In genomic region chr1:172105101-172105500, GRCm38 (mm10) we compare ENCODE assay signal across 24 mouse cellular contexts. TPM values are rescaled to one million over a fixed set of nuclear protein-coding genes. Genes with fewer than 3 reads are reported as not detected.
DNase-seq lines count a peak whose midpoint lies in the region; ATAC-seq and TF ChIP-seq lines count a peak whose summit lies in the region.
"Had no signal": no experiment of that assay in that cellular context is flagged by ENCODE, and none has a peak within 500 bp of the region (broad histone marks: within the 10 kb centered on the region; RNA-seq: fewer than 3 reads in every experiment).

No protein-coding gene starts in this region.

- no peak overlapping the region for H3K4me2 ChIP-seq in forebrain, embryonic 14.5 days (ENCODE audit: low read length)
- no peak overlapping the region for H3K4me2 ChIP-seq in forebrain, embryonic 15.5 days (replicated peaks)
- no peak overlapping the region for H3K4me2 ChIP-seq in intestine, embryonic 16.5 days (ENCODE audit: low read depth, low read length)
- no peak overlapping the region for H3K4me2 ChIP-seq in intestine, embryonic 15.5 days (replicated peaks)
- H3K4me2 ChIP-seq in lung, embryonic 14.5 days = no peak overlapping the region
- H3K4me2 ChIP-seq in lung, postnatal 0 days (replicated peaks; ENCODE audit: low read depth, low read length) = no peak overlapping the region
- no peak overlapping the region for H3K4me2 ChIP-seq in liver, postnatal 0 days (ENCODE audit: low read depth, low read length)
- H3K4me2 ChIP-seq: heart, embryonic 11.5 days; hindbrain, embryonic 14.5 days; limb, embryonic 13.5 days; liver, embryonic 13.5 days; lung, embryonic 15.5 days had no signal

- DNase-seq in forebrain, embryonic 14.5 days (ENCODE audit: low spot score) = peak; percentile 22
- peak; percentile 19 for DNase-seq in lung, embryonic 14.5 days
- DNase-seq in lung, postnatal 0 days (ENCODE audit: low spot score) = no peak
- DNase-seq in retina, embryonic 14.5 days (ENCODE audit: low spot score) = peak; percentile 34
- no peak for DNase-seq in liver, postnatal 0 days
- DNase-seq: adrenal gland, postnatal 36 days; cerebellum, adult 11 months; cerebellum, adult 9-11 months; gastrocnemius, adult 2 months; heart, postnatal 36 days; kidney, postnatal 25 days; liver, embryonic 13.5 days; lung, postnatal 4 days; right cerebral cortex, postnatal 14 days had no signal

- H3K36me3 ChIP-seq in forebrain, embryonic 14.5 days (ENCODE audit: control insufficient read depth, insufficient read depth, low read length) = peaks cover 95% of the 10 kb centered on the region
- H3K36me3 ChIP-seq in forebrain, embryonic 15.5 days = peaks cover 93% of the 10 kb centered on the region
- H3K36me3 ChIP-seq in intestine, embryonic 16.5 days (ENCODE audit: control insufficient read depth, insufficient read depth, low read length) = peaks cover 28% of the 10 kb centered on the region
- H3K36me3 ChIP-seq in intestine, embryonic 15.5 days = peaks cover 65% of the 10 kb centered on the region
- H3K36me3 ChIP-seq in lung, embryonic 14.5 days (ENCODE audit: insufficient read depth) = peaks cover 97% of the 10 kb centered on the region
- H3K36me3 ChIP-seq in lung, postnatal 0 days (ENCODE audit: insufficient read depth, low read length) = peaks cover 77% of the 10 kb centered on the region
- H3K36me3 ChIP-seq in liver, postnatal 0 days (replicated peaks; ENCODE audit: insufficient read depth, low read length) = peaks cover 91% of the 10 kb centered on the region

- no peak overlapping the region for H3K9ac ChIP-seq in forebrain, embryonic 14.5 days (ENCODE audit: low read length)
- no peak overlapping the region for H3K9ac ChIP-seq in forebrain, embryonic 15.5 days (replicated peaks)
- H3K9ac ChIP-seq in intestine, embryonic 16.5 days (ENCODE audit: low read depth, low read length) = no peak overlapping the region
- no peak overlapping the region for H3K9ac ChIP-seq in intestine, embryonic 15.5 days
- H3K9ac ChIP-seq in lung, embryonic 14.5 days = no peak overlapping the region
- H3K9ac ChIP-seq in lung, postnatal 0 days (replicated peaks; ENCODE audit: low read depth) = no peak overlapping the region
- no peak overlapping the region for H3K9ac ChIP-seq in liver, postnatal 0 days (replicated peaks)
- H3K9ac ChIP-seq: hindbrain, embryonic 14.5 days; limb, embryonic 13.5 days; liver, embryonic 13.5 days; lung, embryonic 15.5 days had no signal

- H3K27ac ChIP-seq in forebrain, embryonic 14.5 days (ENCODE audit: low read depth, low read length) = no peak overlapping the region
- no peak overlapping the region for H3K27ac ChIP-seq in forebrain, embryonic 15.5 days (replicated peaks)
- H3K27ac ChIP-seq in intestine, embryonic 16.5 days (ENCODE audit: low read length) = no peak overlapping the region
- H3K27ac ChIP-seq in intestine, embryonic 15.5 days = no peak overlapping the region
- H3K27ac ChIP-seq in lung, embryonic 14.5 days (ENCODE audit: low read depth) = no peak overlapping the region
- no peak overlapping the region for H3K27ac ChIP-seq in lung, postnatal 0 days (ENCODE audit: low read length)
- H3K27ac ChIP-seq in liver, postnatal 0 days (ENCODE audit: low read depth) = no peak overlapping the region
- H3K27ac ChIP-seq: gastrocnemius, adult 2 months; hindbrain, embryonic 14.5 days; limb, embryonic 13.5 days; liver, embryonic 13.5 days; lung, embryonic 15.5 days had no signal

- ATAC-seq in forebrain, embryonic 14.5 days = no peak
- no peak for ATAC-seq in forebrain, embryonic 15.5 days (replicated peaks)
- 0 out of 2 replicates have a peak, but pooled peaks have one; percentile 24 for ATAC-seq in intestine, embryonic 16.5 days
- ATAC-seq in intestine, embryonic 15.5 days = no peak
- no peak for ATAC-seq in lung, embryonic 14.5 days (ENCODE audit: insufficient read depth)
- no peak for ATAC-seq in lung, postnatal 0 days
- ATAC-seq in liver, postnatal 0 days = no peak

- H3K9me3 ChIP-seq in forebrain, embryonic 14.5 days (replicated peaks; ENCODE audit: control insufficient read depth, low read length) = no peaks in the 10 kb centered on the region
- no peaks in the 10 kb centered on the region for H3K9me3 ChIP-seq in forebrain, embryonic 15.5 days
- no peaks in the 10 kb centered on the region for H3K9me3 ChIP-seq in intestine, embryonic 16.5 days (ENCODE audit: control insufficient read depth, low read length)
- no peaks in the 10 kb centered on the region for H3K9me3 ChIP-seq in intestine, embryonic 15.5 days
- no peaks in the 10 kb centered on the region for H3K9me3 ChIP-seq in lung, embryonic 14.5 days (ENCODE audit: low read depth, low read length)
- H3K9me3 ChIP-seq in lung, postnatal 0 days (ENCODE audit: low read length) = no peaks in the 10 kb centered on the region
- H3K9me3 ChIP-seq in liver, postnatal 0 days (ENCODE audit: low read length) = no peaks in the 10 kb centered on the region
- H3K9me3 ChIP-seq: limb, embryonic 13.5 days; liver, embryonic 13.5 days; lung, embryonic 15.5 days had no signal

- 82% methylated on average over 11 of the region's 11 CpGs for WGBS in forebrain, embryonic 14.5 days
- WGBS in forebrain, embryonic 15.5 days = 84% methylated on average over 11 of the region's 11 CpGs
- 65% methylated on average over 11 of the region's 11 CpGs for WGBS in intestine, embryonic 16.5 days
- 66% methylated on average over 11 of the region's 11 CpGs for WGBS in intestine, embryonic 15.5 days
- WGBS in lung, embryonic 14.5 days = 80% methylated on average over 11 of the region's 11 CpGs
- WGBS in lung, postnatal 0 days = 86% methylated on average over 11 of the region's 11 CpGs
- 86% methylated on average over 11 of the region's 11 CpGs for WGBS in liver, postnatal 0 days (ENCODE audit: insufficient replicate concordance)

- no peak overlapping the region for H3K4me3 ChIP-seq in forebrain, embryonic 14.5 days (ENCODE audit: low read depth, low read length)
- H3K4me3 ChIP-seq in forebrain, embryonic 15.5 days = no peak overlapping the region
- no peak overlapping the region for H3K4me3 ChIP-seq in intestine, embryonic 16.5 days (ENCODE audit: low read length)
- H3K4me3 ChIP-seq in intestine, embryonic 15.5 days (replicated peaks) = no peak overlapping the region
- H3K4me3 ChIP-seq in lung, embryonic 14.5 days (ENCODE audit: low read depth, low read length) = no peak overlapping the region
- no peak overlapping the region for H3K4me3 ChIP-seq in lung, postnatal 0 days (ENCODE audit: low read depth, low read length)
- no peak overlapping the region for H3K4me3 ChIP-seq in liver, postnatal 0 days (ENCODE audit: low read depth, low read length)
- H3K4me3 ChIP-seq: gastrocnemius, adult 2 months; limb, embryonic 13.5 days; liver, embryonic 13.5 days; lung, embryonic 15.5 days had no signal

- TF ChIP-seq CTCF in lung, embryonic 14.5 days (IDR thresholded peaks at IDR 0.05; ENCODE audit: low read depth) = no peak
- TF ChIP-seq CTCF in lung, postnatal 0 days (IDR thresholded peaks at IDR 0.05) = no peak
- no peak for TF ChIP-seq CTCF in liver, postnatal 0 days (IDR thresholded peaks at IDR 0.05; ENCODE audit: low read depth)

- no peaks in the 10 kb centered on the region for H3K27me3 ChIP-seq in forebrain, embryonic 14.5 days (replicated peaks; ENCODE audit: control insufficient read depth, insufficient read depth, low read length)
- no peaks in the 10 kb centered on the region for H3K27me3 ChIP-seq in forebrain, embryonic 15.5 days
- H3K27me3 ChIP-seq in intestine, embryonic 16.5 days (replicated peaks; ENCODE audit: control insufficient read depth, insufficient read depth, low read length) = no peaks in the 10 kb centered on the region
- H3K27me3 ChIP-seq in intestine, embryonic 15.5 days (replicated peaks) = no peaks in the 10 kb centered on the region
- H3K27me3 ChIP-seq in lung, embryonic 14.5 days (ENCODE audit: insufficient read depth, low read length) = no peaks in the 10 kb centered on the region
- no peaks in the 10 kb centered on the region for H3K27me3 ChIP-seq in lung, postnatal 0 days (replicated peaks; ENCODE audit: insufficient read depth, low read length)
- no peaks in the 10 kb centered on the region for H3K27me3 ChIP-seq in liver, postnatal 0 days (ENCODE audit: insufficient read depth, low read length)
- H3K27me3 ChIP-seq: limb, embryonic 13.5 days; liver, embryonic 13.5 days; lung, embryonic 15.5 days had no signal

- no peaks in the 10 kb centered on the region for H3K4me1 ChIP-seq in forebrain, embryonic 14.5 days (ENCODE audit: control insufficient read depth, insufficient read depth, low read length)
- no peaks in the 10 kb centered on the region for H3K4me1 ChIP-seq in forebrain, embryonic 15.5 days
- H3K4me1 ChIP-seq in intestine, embryonic 16.5 days (ENCODE audit: control insufficient read depth, insufficient read depth, low read length) = no peaks in the 10 kb centered on the region
- no peaks in the 10 kb centered on the region for H3K4me1 ChIP-seq in intestine, embryonic 15.5 days (replicated peaks)
- H3K4me1 ChIP-seq in lung, embryonic 14.5 days (ENCODE audit: insufficient read depth) = no peaks in the 10 kb centered on the region
- no peaks in the 10 kb centered on the region for H3K4me1 ChIP-seq in lung, postnatal 0 days (ENCODE audit: insufficient read depth, low read depth, low read length)
- no peaks in the 10 kb centered on the region for H3K4me1 ChIP-seq in liver, postnatal 0 days (ENCODE audit: insufficient read depth)
- H3K4me1 ChIP-seq: liver, embryonic 13.5 days; lung, embryonic 15.5 days had no signal

- no peak for TF ChIP-seq EP300 in lung, postnatal 0 days (IDR thresholded peaks at IDR 0.05)
- TF ChIP-seq EP300 in liver, postnatal 0 days (IDR thresholded peaks at IDR 0.05; ENCODE audit: low read depth) = no peak

RNA-seq across cellular contexts. Expression of gene Pex19, which starts 21.5 kb away (rescaled TPM):
- 159 TPM in 2 replicates for polyA plus RNA-seq in forebrain, embryonic 14.5 days (2014; fragmentation: Nextera tagmentation; extraction: Ambion mirVana)
- polyA plus RNA-seq in forebrain, embryonic 15.5 days (2015; fragmentation: Nextera tagmentation; extraction: Ambion mirVana) = 155 and 160 TPM in 2 replicates
- polyA plus RNA-seq in intestine, embryonic 16.5 days (2015; fragmentation: Nextera tagmentation; extraction: Ambion mirVana) = 161 TPM in 2 replicates
- polyA plus RNA-seq in intestine, embryonic 15.5 days (2015; fragmentation: Nextera tagmentation; extraction: Ambion mirVana) = 143 and 144 TPM in 2 replicates
- polyA plus RNA-seq in lung, embryonic 14.5 days (2014; fragmentation: Nextera tagmentation; extraction: Ambion mirVana) = 110 and 112 TPM in 2 replicates
- 74.5 and 74.9 TPM in 2 replicates for polyA plus RNA-seq in lung, postnatal 0 days (2015; fragmentation: Nextera tagmentation; extraction: Ambion mirVana)
- polyA plus RNA-seq in liver, postnatal 0 days (2015; fragmentation: Nextera tagmentation; extraction: Ambion mirVana) = 85.9 and 91.7 TPM in 2 replicates

RNA-seq across cellular contexts. Expression of gene Ncstn, which starts 22.5 kb away (rescaled TPM):
- 81.3 and 93.7 TPM in 2 replicates for polyA plus RNA-seq in forebrain, embryonic 14.5 days (2014; fragmentation: Nextera tagmentation; extraction: Ambion mirVana)
- polyA plus RNA-seq in forebrain, embryonic 15.5 days (2015; fragmentation: Nextera tagmentation; extraction: Ambion mirVana) = 104 and 105 TPM in 2 replicates
- polyA plus RNA-seq in intestine, embryonic 16.5 days (2015; fragmentation: Nextera tagmentation; extraction: Ambion mirVana) = 159 TPM in 2 replicates
- polyA plus RNA-seq in intestine, embryonic 15.5 days (2015; fragmentation: Nextera tagmentation; extraction: Ambion mirVana) = 135 and 136 TPM in 2 replicates
- polyA plus RNA-seq in lung, embryonic 14.5 days (2014; fragmentation: Nextera tagmentation; extraction: Ambion mirVana) = 131 and 133 TPM in 2 replicates
- 103 and 108 TPM in 2 replicates for polyA plus RNA-seq in lung, postnatal 0 days (2015; fragmentation: Nextera tagmentation; extraction: Ambion mirVana)
- 36.7 and 41.8 TPM in 2 replicates for polyA plus RNA-seq in liver, postnatal 0 days (2015; fragmentation: Nextera tagmentation; extraction: Ambion mirVana)

RNA-seq across cellular contexts. Expression of gene Copa, which starts 22.8 kb away (rescaled TPM):
- polyA plus RNA-seq in forebrain, embryonic 14.5 days (2014; fragmentation: Nextera tagmentation; extraction: Ambion mirVana) = 123 and 148 TPM in 2 replicates
- polyA plus RNA-seq in forebrain, embryonic 15.5 days (2015; fragmentation: Nextera tagmentation; extraction: Ambion mirVana) = 207 TPM in 2 replicates
- 204 and 218 TPM in 2 replicates for polyA plus RNA-seq in intestine, embryonic 16.5 days (2015; fragmentation: Nextera tagmentation; extraction: Ambion mirVana)
- polyA plus RNA-seq in intestine, embryonic 15.5 days (2015; fragmentation: Nextera tagmentation; extraction: Ambion mirVana) = 201 and 203 TPM in 2 replicates
- 218 and 226 TPM in 2 replicates for polyA plus RNA-seq in lung, embryonic 14.5 days (2014; fragmentation: Nextera tagmentation; extraction: Ambion mirVana)
- 99.1 and 111 TPM in 2 replicates for polyA plus RNA-seq in lung, postnatal 0 days (2015; fragmentation: Nextera tagmentation; extraction: Ambion mirVana)
- polyA plus RNA-seq in liver, postnatal 0 days (2015; fragmentation: Nextera tagmentation; extraction: Ambion mirVana) = 50.2 and 55.4 TPM in 2 replicates

RNA-seq across cellular contexts. Expression of gene Dcaf8, which starts 42.8 kb away (rescaled TPM):
- polyA plus RNA-seq in forebrain, embryonic 14.5 days (2014; fragmentation: Nextera tagmentation; extraction: Ambion mirVana) = 76.1 and 83.1 TPM in 2 replicates
- polyA plus RNA-seq in forebrain, embryonic 15.5 days (2015; fragmentation: Nextera tagmentation; extraction: Ambion mirVana) = 104 and 109 TPM in 2 replicates
- 93.2 and 102 TPM in 2 replicates for polyA plus RNA-seq in intestine, embryonic 16.5 days (2015; fragmentation: Nextera tagmentation; extraction: Ambion mirVana)
- polyA plus RNA-seq in intestine, embryonic 15.5 days (2015; fragmentation: Nextera tagmentation; extraction: Ambion mirVana) = 98.2 and 101 TPM in 2 replicates
- 108 and 111 TPM in 2 replicates for polyA plus RNA-seq in lung, embryonic 14.5 days (2014; fragmentation: Nextera tagmentation; extraction: Ambion mirVana)
- 93.7 and 96.6 TPM in 2 replicates for polyA plus RNA-seq in lung, postnatal 0 days (2015; fragmentation: Nextera tagmentation; extraction: Ambion mirVana)
- 43.0 and 48.3 TPM in 2 replicates for polyA plus RNA-seq in liver, postnatal 0 days (2015; fragmentation: Nextera tagmentation; extraction: Ambion mirVana)

RNA-seq across cellular contexts. Expression of gene Nhlh1, which starts 47.7 kb away (rescaled TPM):
- 4.5 and 7.4 TPM in 2 replicates for polyA plus RNA-seq in forebrain, embryonic 14.5 days (2014; fragmentation: Nextera tagmentation; extraction: Ambion mirVana)
- 3.9 and 4.6 TPM in 2 replicates for polyA plus RNA-seq in forebrain, embryonic 15.5 days (2015; fragmentation: Nextera tagmentation; extraction: Ambion mirVana)
- polyA plus RNA-seq in intestine, embryonic 16.5 days (2015; fragmentation: Nextera tagmentation; extraction: Ambion mirVana) = 0.09 TPM in 1 of 2 replicates, not detected in the other
- 0.06 and 0.09 TPM in 2 replicates for polyA plus RNA-seq in intestine, embryonic 15.5 days (2015; fragmentation: Nextera tagmentation; extraction: Ambion mirVana)
- polyA plus RNA-seq in lung, embryonic 14.5 days (2014; fragmentation: Nextera tagmentation; extraction: Ambion mirVana) = not detected in 2 replicates
- polyA plus RNA-seq in lung, postnatal 0 days (2015; fragmentation: Nextera tagmentation; extraction: Ambion mirVana) = not detected in 2 replicates
- not detected in 2 replicates for polyA plus RNA-seq in liver, postnatal 0 days (2015; fragmentation: Nextera tagmentation; extraction: Ambion mirVana)
- polyA plus RNA-seq: gonadal fat pad, adult 2 months; heart, embryonic 11.5 days; intestine, embryonic 14.5 days; limb, embryonic 13.5 days; liver, embryonic 13.5 days; lung, embryonic 15.5 days; urinary bladder, adult 2 months had no signal

Comparison
In these comparisons a context has a peak if more than half of its experiments do, and no peak if none do; other contexts are left out.
1. DNase-seq: peak in forebrain, embryonic 14.5 days (single experiment), lung, embryonic 14.5 days (single experiment) and retina, embryonic 14.5 days (single experiment); none in lung, postnatal 0 days (single experiment) and liver, postnatal 0 days (single experiment).